Comparison of ENCODE assay signal across 11 mouse cellular contexts in genomic region chr12:17358981-17359380, GRCm38 (mm10). TPM values are rescaled to one million over a fixed set of nuclear protein-coding genes. Genes with fewer than 3 reads are reported as not detected.
DNase-seq lines count a peak whose midpoint lies in the region; ATAC-seq and TF ChIP-seq lines count a peak whose summit lies in the region.
"Had no signal": no experiment of that assay in that cellular context is flagged by ENCODE, and none has a peak within 500 bp of the region (broad histone marks: within the 10 kb centered on the region; RNA-seq: fewer than 3 reads in every experiment).

No protein-coding gene starts in this region.

- H3K4me3 ChIP-seq in forebrain, embryonic 14.5 days (ENCODE audit: low read depth, low read length): no peak overlapping the region
- no peak overlapping the region for H3K4me3 ChIP-seq in forebrain, embryonic 15.5 days
- H3K4me3 ChIP-seq in lung, embryonic 14.5 days (ENCODE audit: low read depth, low read length): no peak overlapping the region
- H3K4me3 ChIP-seq: liver, embryonic 15.5 days; neural tube, embryonic 12.5 days had no signal

- no peaks in the 10 kb centered on the region for H3K9me3 ChIP-seq in forebrain, embryonic 14.5 days (replicated peaks; ENCODE audit: control insufficient read depth, low read length)
- H3K9me3 ChIP-seq in forebrain, embryonic 15.5 days: no peaks in the 10 kb centered on the region
- no peaks in the 10 kb centered on the region for H3K9me3 ChIP-seq in lung, embryonic 14.5 days (ENCODE audit: low read depth, low read length)
- H3K9me3 ChIP-seq: liver, embryonic 15.5 days; neural tube, embryonic 12.5 days had no signal

- no peak overlapping the region for H3K9ac ChIP-seq in forebrain, embryonic 14.5 days (ENCODE audit: low read length)
- no peak overlapping the region for H3K9ac ChIP-seq in forebrain, embryonic 15.5 days (replicated peaks)
- H3K9ac ChIP-seq in lung, embryonic 14.5 days: no peak overlapping the region
- H3K9ac ChIP-seq: liver, embryonic 15.5 days; neural tube, embryonic 12.5 days had no signal

- no peak overlapping the region for H3K4me2 ChIP-seq in forebrain, embryonic 14.5 days (ENCODE audit: low read length)
- no peak overlapping the region for H3K4me2 ChIP-seq in forebrain, embryonic 15.5 days (replicated peaks)
- H3K4me2 ChIP-seq in lung, embryonic 14.5 days: no peak overlapping the region
- H3K4me2 ChIP-seq: liver, embryonic 15.5 days; neural tube, embryonic 12.5 days had no signal

- no peak overlapping the region for H3K27ac ChIP-seq in forebrain, embryonic 14.5 days (ENCODE audit: low read depth, low read length)
- no peak overlapping the region for H3K27ac ChIP-seq in forebrain, embryonic 15.5 days (replicated peaks)
- no peak overlapping the region for H3K27ac ChIP-seq in lung, embryonic 14.5 days (ENCODE audit: low read depth)
- H3K27ac ChIP-seq: liver, embryonic 15.5 days; neural tube, embryonic 12.5 days had no signal

- H3K36me3 ChIP-seq in forebrain, embryonic 14.5 days (ENCODE audit: control insufficient read depth, insufficient read depth, low read length): peaks cover 81% of the 10 kb centered on the region
- peaks cover 84% of the 10 kb centered on the region for H3K36me3 ChIP-seq in forebrain, embryonic 15.5 days
- H3K36me3 ChIP-seq in lung, embryonic 14.5 days (ENCODE audit: insufficient read depth): peaks cover 84% of the 10 kb centered on the region

- no peaks in the 10 kb centered on the region for H3K27me3 ChIP-seq in forebrain, embryonic 14.5 days (replicated peaks; ENCODE audit: control insufficient read depth, insufficient read depth, low read length)
- no peaks in the 10 kb centered on the region for H3K27me3 ChIP-seq in forebrain, embryonic 15.5 days
- no peaks in the 10 kb centered on the region for H3K27me3 ChIP-seq in lung, embryonic 14.5 days (ENCODE audit: insufficient read depth, low read length)
- H3K27me3 ChIP-seq: liver, embryonic 15.5 days; neural tube, embryonic 12.5 days had no signal

- no peaks in the 10 kb centered on the region for H3K4me1 ChIP-seq in forebrain, embryonic 14.5 days (ENCODE audit: control insufficient read depth, insufficient read depth, low read length)
- H3K4me1 ChIP-seq in forebrain, embryonic 15.5 days: no peaks in the 10 kb centered on the region
- no peaks in the 10 kb centered on the region for H3K4me1 ChIP-seq in lung, embryonic 14.5 days (ENCODE audit: insufficient read depth)
- H3K4me1 ChIP-seq: liver, embryonic 15.5 days had no signal

- WGBS in forebrain, embryonic 14.5 days: 86% methylated on average over 9 of the region's 9 CpGs
- WGBS in forebrain, embryonic 15.5 days: 87% methylated on average over 9 of the region's 9 CpGs
- WGBS in lung, embryonic 14.5 days: 83% methylated on average over 9 of the region's 9 CpGs

- no peak for ATAC-seq in forebrain, embryonic 14.5 days
- ATAC-seq in forebrain, embryonic 15.5 days (replicated peaks): no peak
- no peak for ATAC-seq in lung, embryonic 14.5 days (ENCODE audit: insufficient read depth)
- ATAC-seq in monocyte, adult 5-6 weeks (replicated peaks; ENCODE audit: insufficient number of reproducible peaks, low FRiP score, low TSS enrichment, poor library complexity, severe bottlenecking): no peak

- TF ChIP-seq CTCF in lung, embryonic 14.5 days (IDR thresholded peaks at IDR 0.05; ENCODE audit: low read depth): peak; percentile 28; the same call in 1 of the 2 replicates

- peak; percentile 13 for DNase-seq in forebrain, embryonic 14.5 days (ENCODE audit: low spot score)
- peak; percentile 34 to 41 for DNase-seq in layer of hippocampus, postnatal 10 days (ENCODE audit: low spot score in 2 of 2)
- DNase-seq in layer of hippocampus, adult 9-11 months: no peak
- DNase-seq in R1 (ENCODE audit: low read depth, low spot score): peak; percentile 62
- peak; percentile 43 for DNase-seq in lung, embryonic 14.5 days
- no peak for DNase-seq in cerebellum, adult 18-20 months

RNA-seq across cellular contexts. Expression of gene Nol10, which starts 10.7 kb away (rescaled TPM):
- 19.5 and 19.6 TPM in 2 replicates for polyA plus RNA-seq in forebrain, embryonic 14.5 days (2014; fragmentation: Nextera tagmentation; extraction: Ambion mirVana)
- polyA plus RNA-seq in forebrain, embryonic 15.5 days (2015; fragmentation: Nextera tagmentation; extraction: Ambion mirVana): 22.2 and 23.9 TPM in 2 replicates
- total RNA-seq in layer of hippocampus, postnatal 10 days (2021): 10 to 100 TPM; 22.7 to 22.8 TPM
- polyA plus RNA-seq in lung, embryonic 14.5 days (2014; fragmentation: Nextera tagmentation; extraction: Ambion mirVana): 27.0 and 30.0 TPM in 2 replicates
- 8.7 to 10.5 TPM (median 9.5 TPM) in 3 replicates for total RNA-seq in monocyte, adult 5-6 weeks (2017)

RNA-seq across cellular contexts. Expression of gene Atp6v1c2, which starts 29.8 kb away (rescaled TPM):
- 0.20 and 0.32 TPM in 2 replicates for polyA plus RNA-seq in forebrain, embryonic 14.5 days (2014; fragmentation: Nextera tagmentation; extraction: Ambion mirVana)
- 0.59 and 0.66 TPM in 2 replicates for polyA plus RNA-seq in forebrain, embryonic 15.5 days (2015; fragmentation: Nextera tagmentation; extraction: Ambion mirVana)
- 1 to 10 TPM; 2.6 to 4.0 TPM for total RNA-seq in layer of hippocampus, postnatal 10 days (2021)
- 0.97 and 1.0 TPM in 2 replicates for polyA plus RNA-seq in lung, embryonic 14.5 days (2014; fragmentation: Nextera tagmentation; extraction: Ambion mirVana)
- not detected in 3 replicates for total RNA-seq in monocyte, adult 5-6 weeks (2017)
- total RNA-seq: hematopoietic stem cell, adult 5-6 weeks had no signal
- polyA plus RNA-seq: liver, embryonic 15.5 days had no signal

Comparison
In these comparisons a context has a peak if more than half of its experiments do, and no peak if none do; other contexts are left out.
1. DNase-seq: peak in forebrain, embryonic 14.5 days (single experiment), layer of hippocampus, postnatal 10 days (2 of 2), R1 (single experiment) and lung, embryonic 14.5 days (single experiment); none in layer of hippocampus, adult 9-11 months (single experiment) and cerebellum, adult 18-20 months (0 of 2).